Mouse (Mus musculus) limb, embryonic 14.5 days (tissue): ENCODE results near the gene Zbtb42. TPM values are rescaled to one million over a fixed set of nuclear protein-coding genes. Genes with fewer than 3 reads are reported as not detected.

Source experiments
- ATAC-seq: fragments of 200-750 bp; cut with Nextera tagmentation; 2 replicates; pipeline ENCODE4 v1.8.0; 2017; ENCODE audit warnings: low read depth, moderate number of reproducible peaks, moderate TSS enrichment; ENCODE audit not compliant: low FRiP score
- DNase-seq: peaks from one replicate; pipeline ENCODE4 v3.0.0-alpha.2; 2015; ENCODE audit warnings: low spot score
- H3K27ac ChIP-seq: fragments of 300-500 bp; sonication (generic); replicated peaks from 2 replicates; pipeline ENCODE4 v1.5.1; 2014; ENCODE audit warnings: low read depth, mild to moderate bottlenecking, low read length, moderate library complexity, mixed read lengths
- H3K27me3 ChIP-seq: fragments of 300-500 bp; sonication (generic); 2 replicates; pipeline ENCODE4 v1.6.1; 2014; ENCODE audit warnings: low read length, mixed read lengths; ENCODE audit not compliant: control insufficient read depth, insufficient read depth
- H3K36me3 ChIP-seq: fragments of 300-500 bp; sonication (generic); 2 replicates; pipeline ENCODE4 v1.6.1; 2014; ENCODE audit warnings: mild to moderate bottlenecking, low read length, moderate library complexity, mixed read lengths; ENCODE audit not compliant: control insufficient read depth, insufficient read depth
- H3K4me1 ChIP-seq: fragments of 300-500 bp; sonication (generic); 2 replicates; pipeline ENCODE4 v1.6.1; 2014; ENCODE audit warnings: antibody characterized with exemption, low read length, mixed read lengths; ENCODE audit not compliant: control insufficient read depth, insufficient read depth
- H3K4me2 ChIP-seq: fragments of 300-500 bp; sonication (generic); replicated peaks from 2 replicates; pipeline ENCODE4 v1.6.1; 2014; ENCODE audit warnings: low read depth, mild to moderate bottlenecking, low read length, moderate library complexity; ENCODE audit not compliant: severe bottlenecking
- H3K4me3 ChIP-seq: fragments of 300-500 bp; sonication (generic); replicated peaks from 2 replicates; pipeline ENCODE4 v1.5.1; 2014; ENCODE audit warnings: low read length
- H3K9ac ChIP-seq: fragments of 300-500 bp; sonication (generic); 2 replicates; pipeline ENCODE4 v1.6.1; 2014; ENCODE audit warnings: mild to moderate bottlenecking, low read depth, low read length, moderate library complexity; ENCODE audit not compliant: severe bottlenecking
- H3K9me3 ChIP-seq: fragments of 300-500 bp; sonication (generic); 2 replicates; pipeline ENCODE4 v1.6.1; 2016; ENCODE audit warnings: low read length; ENCODE audit not compliant: control insufficient read depth
- POLR2A ChIP-seq: fragments of 200-500 bp; IDR thresholded peaks from 2 replicates; pipeline ENCODE4 v1.8.0; 2012; ENCODE audit warnings: inconsistent platforms, mild to moderate bottlenecking, moderate library complexity, borderline replicate concordance; ENCODE audit not compliant: insufficient read depth, insufficient read length; ENCODE audit errors: extremely low read depth
- WGBS: fragments of 180-500 bp; shearing (Covaris S2); extraction: QIAGEN DNeasy Blood & Tissue Kit; methylation state at CpG from one replicate; pipeline ENCODE4 v1.1.7; 2014; 5-methylcytosine and 5-hydroxymethylcytosine counted together
- polyA plus RNA-seq, 2 experiments: library from polyadenylated mRNA; depleted of rRNA in 1 of 2; stranded (reverse) in 1 of 2; unstranded in 1 of 2; fragments of >200 nt; fragmentation: Nextera tagmentation in 1 of 2; extraction: Ambion mirVana in 1 of 2; gene quantifications; 2 replicates each; pipeline versions ENCODE4 v1.2.1 to v1.2.3; 2012 to 2014

Zbtb42 gene
- polyA plus RNA-seq, 2 experiments, result 2.5 TPM

GRCm38 (mm10) chr12:112632084-112632777 lies 46.4 kb upstream of the Zbtb42 start:
- no peak for TF ChIP-seq POLR2A
- Histone ChIP-seq H3K36me3 (no peaks in the 10 kb centered on the region), H3K4me2 (no peak overlapping the region), H3K27me3 (no peaks in the 10 kb centered on the region), H3K9ac (no peak overlapping the region), H3K4me3 (no peak overlapping the region), H3K27ac (no peak overlapping the region), H3K4me1 (peaks cover 11% of the 10 kb centered on the region), H3K9me3 (no peaks in the 10 kb centered on the region)
- WGBS, result 67% methylated on average over 11 of the region's 11 CpGs
- DNase-seq (no peak), ATAC-seq (no peak)

DNA sequence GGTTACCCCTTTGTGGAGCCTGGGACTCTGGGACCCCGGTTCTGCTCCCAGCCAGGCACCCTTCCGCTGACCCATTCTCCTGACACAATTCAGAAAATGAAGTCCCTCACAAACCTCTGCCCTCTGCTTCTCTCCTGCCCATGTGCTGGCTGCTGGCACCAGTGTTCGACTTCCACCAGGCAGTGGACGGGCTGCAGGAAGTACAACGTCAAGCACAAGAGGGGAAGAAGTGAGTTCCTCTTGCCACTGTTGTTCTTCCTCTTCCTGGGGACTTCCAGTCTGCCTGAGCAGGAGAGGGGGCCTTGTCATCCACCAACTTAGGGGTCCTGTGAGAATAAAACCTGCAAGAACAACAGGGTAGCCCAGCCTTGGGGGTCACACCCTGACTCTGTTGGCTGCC lies 45.7 kb upstream of the Zbtb42 start:
- no peaks in the 10 kb centered on the region for H3K36me3 ChIP-seq
- H3K4me2 ChIP-seq, result no peak overlapping the region
- H3K9ac ChIP-seq, result no peak overlapping the region
- H3K4me3 ChIP-seq, result no peak overlapping the region
- no peaks in the 10 kb centered on the region for H3K27me3 ChIP-seq
- ATAC-seq (no peak), DNase-seq (no peak)
- H3K4me1 ChIP-seq, result peaks cover 11% of the 10 kb centered on the region
- 77% methylated on average over 5 of the region's 5 CpGs for WGBS
- no peak overlapping the region for H3K27ac ChIP-seq
- no peaks in the 10 kb centered on the region for H3K9me3 ChIP-seq
- no peak for TF ChIP-seq POLR2A

DNA sequence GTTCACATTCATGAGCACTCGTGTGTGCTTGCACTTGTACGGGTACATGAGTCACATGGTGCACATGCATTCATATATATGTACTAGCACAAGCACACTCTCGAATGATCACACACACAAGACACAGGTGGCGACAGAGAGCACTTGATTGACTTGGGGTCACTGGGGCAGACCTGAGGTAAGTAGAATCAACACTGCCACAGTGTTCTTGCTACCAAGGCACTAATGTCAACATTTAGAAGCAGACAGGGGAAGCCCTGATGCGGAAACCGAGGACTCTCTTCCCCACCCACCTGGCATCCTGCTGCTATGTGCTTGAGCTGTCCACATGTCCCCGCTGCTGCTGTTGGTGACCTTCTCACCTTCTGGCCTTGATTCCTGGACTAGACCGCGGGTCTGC lies 44.9 kb upstream of the Zbtb42 start:
- H3K9ac ChIP-seq, result no peak overlapping the region
- no peak overlapping the region for H3K4me3 ChIP-seq

GRCm38 (mm10) chr12:112639526-112639925 lies 39.1 kb upstream of the Zbtb42 start:
- Histone ChIP-seq H3K4me3 (no peak overlapping the region), H3K9me3 (no peaks in the 10 kb centered on the region), H3K27ac (no peak overlapping the region), H3K9ac (no peak overlapping the region), H3K36me3 (no peaks in the 10 kb centered on the region), H3K4me2 (no peak overlapping the region), H3K27me3 (no peaks in the 10 kb centered on the region), H3K4me1 (no peaks in the 10 kb centered on the region)
- ATAC-seq (no peak), DNase-seq (no peak)
- WGBS, result 81% methylated on average over 10 of the region's 10 CpGs
- TF ChIP-seq POLR2A, result no peak

More for the DNA sequence above, 44.9 kb upstream of the Zbtb42 start:
- Histone ChIP-seq H3K27ac (no peak overlapping the region), H3K4me2 (no peak overlapping the region), H3K36me3 (no peaks in the 10 kb centered on the region), H3K4me1 (peaks cover 9% of the 10 kb centered on the region), H3K27me3 (no peaks in the 10 kb centered on the region), H3K9me3 (no peaks in the 10 kb centered on the region)
- no peak for DNase-seq
- no peak for ATAC-seq
- no peak for TF ChIP-seq POLR2A
- WGBS, result 76% methylated on average over 9 of the region's 9 CpGs

- ATAC-seq (no peak), DNase-seq (no peak)
- Histone ChIP-seq H3K9me3 (no peaks in the 10 kb centered on the region), H3K4me2 (no peak overlapping the region), H3K4me1 (peaks cover 13% of the 10 kb centered on the region; the same call in 1 of the 2 replicates), H3K9ac (no peak overlapping the region), H3K36me3 (peaks cover 7% of the 10 kb centered on the region), H3K27me3 (no peaks in the 10 kb centered on the region), H3K4me3 (no peak overlapping the region), H3K27ac (no peak overlapping the region)
- TF ChIP-seq POLR2A, result no peak
- 94% methylated on average over 6 of the region's 6 CpGs for WGBS
These were observed 35.5 kb upstream of the Zbtb42 start for GRCm38 (mm10) chr12:112643126-112643525.
